Mouse (Mus musculus): ENCODE data around the gene Atp8a2.

GRCm38 (mm10) chr14:59604002-59604645 is 592.9 kb downstream of the Atp8a2 start:
- TF ChIP-seq CTCF (IDR thresholded peaks at IDR 0.05; ENCODE audit: low read depth) (peak; percentile 58), EP300 (IDR thresholded peaks at IDR 0.05; ENCODE audit: low read depth) (no peak)

All from heart, postnatal 0 days (tissue).